Mouse (Mus musculus): ENCODE data around the gene Col18a1.

Col18a1 gene

DNA sequence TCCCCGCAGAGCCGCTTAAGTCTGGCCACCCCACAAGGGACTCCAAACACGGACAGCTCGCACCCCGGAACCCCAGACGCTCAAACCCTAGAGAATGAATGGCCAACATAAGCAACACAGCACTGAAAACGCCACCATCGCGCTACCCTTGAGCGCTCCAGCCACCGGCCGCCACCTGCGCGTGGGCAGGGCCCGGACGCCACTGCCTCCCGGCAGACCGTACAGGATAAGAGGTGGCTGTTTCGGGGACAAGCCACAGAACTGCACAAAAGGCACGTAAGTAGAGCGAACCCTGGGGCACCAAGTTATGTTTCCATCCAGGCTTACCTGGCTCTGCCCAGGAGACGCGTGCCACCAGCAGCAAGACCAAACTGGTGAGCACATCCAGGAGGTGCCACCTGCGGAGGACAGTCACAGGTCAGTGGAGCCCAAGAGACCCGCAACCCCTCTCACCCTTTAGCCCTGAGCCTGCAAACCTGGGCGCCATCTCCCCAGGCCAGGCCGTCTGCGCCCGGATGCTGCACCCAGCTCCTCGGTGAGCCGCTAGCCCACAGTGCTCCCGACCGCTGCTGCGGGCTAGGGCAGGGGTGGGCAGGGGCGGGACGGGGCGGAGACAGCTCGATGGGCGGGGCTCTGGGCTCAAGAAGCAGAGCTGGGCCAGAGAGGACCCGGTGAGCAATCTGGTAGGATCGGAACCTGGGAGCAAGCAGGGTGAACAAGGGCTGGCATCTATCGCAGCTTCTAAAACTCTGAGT lies at the start of gene Col18a1:
TSS of gene Col18a1 (minus strand) at position 586 of the 755 bp plus-strand sequence.
- DNase-seq, result no peak

DNA sequence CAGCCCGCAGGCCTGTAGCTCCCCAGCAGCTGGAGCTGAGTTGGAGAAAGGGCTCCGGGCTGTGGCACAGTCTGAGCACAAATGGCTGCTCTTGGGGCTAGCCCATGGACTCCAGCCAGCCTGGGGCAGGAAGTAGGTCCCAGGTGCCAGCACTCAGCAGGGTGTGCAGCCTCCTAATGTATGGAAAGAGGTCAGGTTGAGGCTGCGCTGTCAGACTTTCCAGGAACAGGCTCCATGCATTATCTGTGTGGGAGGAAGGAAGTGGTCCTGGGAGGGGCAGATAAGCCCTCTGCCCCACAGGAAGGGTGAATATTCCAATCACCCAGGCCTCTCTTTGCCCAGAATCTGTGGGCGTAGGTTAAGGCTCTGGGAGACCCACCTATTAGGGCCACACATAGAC lies 49.3 kb upstream of the Col18a1 start:
- DNase-seq, result no peak

DNA sequence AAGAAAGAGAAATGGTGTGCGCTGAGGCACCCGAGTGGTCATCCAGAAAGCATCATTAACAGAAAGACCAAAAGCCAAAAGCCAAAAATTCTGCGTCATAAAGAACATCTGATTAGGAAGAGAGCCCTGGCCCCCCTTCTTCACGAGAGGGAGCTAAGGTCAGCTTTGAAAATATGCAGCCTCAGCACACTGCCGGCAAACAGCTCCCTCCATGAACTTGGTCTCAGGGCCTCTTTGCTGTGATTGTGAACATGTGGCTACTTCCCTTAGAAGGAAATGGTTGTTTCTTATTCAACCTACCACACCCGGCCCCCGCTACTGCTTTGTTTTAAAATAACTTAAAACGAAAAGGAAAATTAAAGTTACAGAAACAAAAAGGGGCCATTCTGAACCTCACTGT lies 48.2 kb upstream of the Col18a1 start:
- no peak for DNase-seq

DNA sequence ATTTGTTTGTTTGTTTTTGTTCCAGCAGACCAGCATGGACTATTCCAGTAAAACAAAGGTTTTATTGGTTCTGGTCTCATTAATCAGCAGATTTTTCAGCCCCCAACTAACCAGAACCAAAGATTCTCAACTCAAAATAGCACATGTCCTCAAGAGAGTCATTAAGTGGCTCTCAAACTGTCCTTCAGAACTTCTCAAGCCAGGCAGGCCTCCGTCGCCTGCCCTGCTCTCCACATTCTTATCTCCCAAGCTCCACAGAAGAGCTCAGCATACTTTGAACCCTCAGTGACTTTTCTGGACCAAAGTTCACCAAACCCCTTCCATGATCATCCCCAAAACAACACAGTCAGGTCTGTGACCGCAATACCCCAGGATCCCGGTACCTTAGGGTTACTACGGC lies 47.1 kb upstream of the Col18a1 start:
- DNase-seq, result no peak

DNA sequence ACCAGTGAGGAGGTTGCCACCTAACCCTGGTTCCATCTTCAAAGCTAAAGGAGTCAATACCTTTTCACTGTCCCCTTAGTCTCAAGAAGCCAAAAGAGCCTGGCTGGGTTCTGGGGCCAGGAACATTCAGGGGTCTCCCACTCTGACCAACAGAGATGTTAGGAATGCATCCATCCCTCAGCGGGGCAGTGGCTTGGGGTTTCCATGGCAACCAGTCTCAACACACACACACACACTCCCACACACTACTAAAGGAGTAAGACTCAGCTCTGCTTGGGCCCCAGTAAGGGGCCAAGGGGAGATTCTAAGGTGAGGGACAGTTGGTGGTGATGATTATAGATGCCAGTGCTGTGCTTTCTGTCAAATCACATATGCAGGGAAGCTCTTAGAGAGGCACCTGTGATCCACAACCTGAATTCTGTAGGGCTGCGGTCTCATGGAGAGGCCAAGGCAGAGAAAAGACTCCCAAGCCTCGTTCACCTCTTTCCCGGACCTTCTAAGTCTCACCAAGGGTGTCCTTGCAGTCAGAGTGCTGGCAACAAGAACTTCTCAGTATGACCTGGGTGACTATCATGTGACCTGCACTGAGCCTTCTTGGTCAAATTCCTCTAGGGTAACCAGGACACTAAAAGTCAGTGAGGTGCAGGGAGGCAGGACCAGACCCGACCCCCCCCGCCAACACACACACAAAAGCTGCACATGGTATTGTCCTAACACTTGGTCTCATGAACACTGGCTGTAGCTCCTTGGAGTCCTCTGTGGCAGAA lies 46.2 kb upstream of the Col18a1 start:
- DNase-seq, result no peak

DNA sequence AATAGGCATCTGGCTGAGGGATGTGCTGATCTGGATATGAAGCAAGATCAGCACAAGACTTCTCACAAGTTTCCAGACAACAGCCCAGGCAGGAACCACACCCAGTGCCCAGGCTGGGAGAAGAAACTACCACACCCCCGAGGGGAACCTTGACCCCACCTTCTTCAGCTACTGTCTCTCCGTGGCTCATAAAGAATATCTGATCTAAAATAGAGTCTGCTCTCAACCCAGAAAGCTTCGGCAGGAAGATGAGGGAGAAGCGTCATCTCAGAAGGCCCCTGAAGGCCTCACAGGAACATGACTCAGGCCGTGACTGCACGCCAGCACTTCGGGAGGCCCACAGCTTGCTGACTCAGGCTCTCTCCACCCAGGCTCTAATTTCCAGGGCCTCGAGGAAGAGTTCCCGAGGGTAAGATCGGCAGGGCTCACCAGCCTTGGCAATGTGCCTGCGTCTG lies 44.8 kb upstream of the Col18a1 start:
- DNase-seq, result no peak

DNA sequence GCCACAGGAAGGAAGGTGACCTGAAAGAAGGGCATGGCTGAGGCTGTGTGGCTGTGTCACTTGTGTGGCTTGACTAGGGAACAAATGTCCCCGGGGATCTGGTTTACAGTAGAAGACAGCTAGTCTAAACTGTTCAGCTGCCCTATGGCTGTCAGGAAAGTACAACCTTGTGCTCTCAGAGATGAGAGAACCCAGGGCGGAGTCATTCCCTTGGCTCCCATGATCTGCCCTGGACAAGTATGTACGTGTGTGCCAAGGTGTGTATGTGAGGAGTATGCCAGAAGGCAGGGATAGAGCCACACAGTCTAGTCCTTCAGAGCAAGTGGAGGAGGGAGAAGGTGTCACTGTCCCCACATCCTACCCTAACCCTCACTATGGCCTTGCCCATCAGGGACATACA lies 44.3 kb upstream of the Col18a1 start:
- DNase-seq, result no peak

DNA sequence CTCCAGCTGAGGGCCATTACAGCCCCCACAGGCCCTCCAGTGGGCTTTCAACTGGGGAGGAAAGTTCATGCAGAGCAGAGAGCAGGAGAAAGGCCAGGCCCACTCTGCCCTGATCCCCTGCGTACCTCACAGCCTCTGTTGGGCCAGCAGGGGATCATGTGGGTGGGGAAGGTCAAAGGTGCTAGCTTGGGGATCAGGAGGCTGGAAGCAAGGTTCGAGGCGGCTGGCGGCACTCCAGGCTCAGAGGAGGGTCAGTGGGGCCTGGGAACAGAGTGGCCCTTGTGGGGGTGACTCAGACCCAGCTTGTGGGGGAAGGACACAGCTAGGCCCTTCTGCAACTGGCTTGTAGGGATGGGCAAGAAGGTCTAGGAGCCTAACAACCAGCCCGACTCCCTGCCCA lies 42.9 kb upstream of the Col18a1 start:
- no peak for DNase-seq

DNA sequence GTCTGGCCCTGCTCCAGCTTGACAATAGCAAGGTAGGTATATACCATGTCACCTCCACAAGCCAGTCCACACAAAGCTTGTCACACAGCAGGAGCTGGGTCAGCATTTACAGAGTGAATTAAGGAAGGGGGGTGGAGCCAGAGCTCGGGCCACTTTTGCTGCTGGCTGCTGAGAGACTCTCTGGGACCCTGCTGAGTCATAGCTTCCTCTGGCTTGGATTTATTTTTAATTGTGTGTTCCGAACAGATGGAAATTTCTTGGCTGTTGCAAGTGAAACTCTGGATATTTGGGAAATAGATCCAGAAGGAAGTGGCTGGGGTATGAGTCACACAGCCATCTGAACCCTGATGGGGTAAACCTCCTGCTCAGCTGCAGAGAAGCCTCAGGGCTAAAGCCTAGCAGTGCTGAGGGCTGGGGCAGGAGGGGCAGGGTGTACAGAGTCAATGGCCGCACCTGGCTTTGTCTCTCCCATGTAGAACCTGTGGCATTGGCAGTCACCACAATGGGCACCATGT lies 40.3 kb upstream of the Col18a1 start:
- no peak for DNase-seq

DNA sequence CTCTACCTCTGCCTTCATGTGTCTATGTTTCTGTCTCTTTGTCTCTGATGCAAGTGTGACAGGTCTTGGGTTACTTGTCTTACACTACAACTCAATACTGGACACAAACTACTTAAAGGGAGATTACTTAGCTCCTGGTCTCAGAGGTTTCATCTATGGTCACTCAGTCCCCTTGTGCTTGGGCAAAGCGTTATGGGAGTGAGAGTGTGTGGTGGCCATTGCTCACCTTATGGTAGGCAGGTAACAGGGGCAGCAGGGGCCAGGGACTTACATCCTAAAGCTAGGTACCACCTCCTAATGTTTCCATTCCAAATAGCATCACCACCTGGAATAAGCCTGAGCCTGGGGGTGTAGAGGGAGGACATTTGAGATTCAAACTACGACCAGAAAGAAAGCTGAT lies 39.8 kb upstream of the Col18a1 start:
- DNase-seq, result no peak

DNA sequence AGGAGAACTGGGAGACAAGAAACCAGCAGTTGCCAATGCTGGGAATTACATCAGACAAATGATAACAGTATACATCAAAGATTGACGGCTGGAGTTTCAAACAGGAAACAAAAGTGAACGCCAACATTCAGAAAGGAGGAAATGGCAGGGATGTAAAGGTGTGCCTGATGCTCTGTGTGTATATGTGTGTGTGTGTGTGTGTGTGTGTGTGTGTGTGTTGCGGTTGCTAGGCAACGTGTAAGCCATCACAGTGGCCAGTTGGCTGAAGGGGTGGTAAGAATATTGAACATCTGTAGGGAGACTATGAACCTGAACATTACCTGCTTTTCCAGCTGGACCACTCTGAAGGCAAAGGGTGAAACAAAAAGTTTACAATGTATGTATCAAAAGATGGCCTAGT lies 37.6 kb upstream of the Col18a1 start:
- DNase-seq, result no peak

DNA sequence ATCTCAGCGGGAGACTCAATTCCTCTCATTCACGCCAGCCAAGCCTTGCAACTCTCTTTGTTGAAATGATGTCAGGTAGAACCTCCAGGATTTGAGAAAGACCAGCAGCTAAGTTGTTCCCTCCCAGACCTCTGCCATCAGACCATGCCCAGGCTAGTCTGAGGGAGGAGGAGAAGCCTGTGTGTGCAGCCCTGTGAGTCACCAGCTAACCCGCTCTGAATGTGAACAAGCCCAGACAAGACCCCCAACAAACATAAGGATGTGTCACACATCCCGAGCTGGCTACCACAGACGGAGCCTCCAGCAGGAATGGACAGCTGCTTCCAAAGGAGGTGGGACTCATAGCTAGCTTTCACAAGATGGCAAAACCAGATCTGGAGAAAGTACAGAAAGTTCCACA lies 35.6 kb upstream of the Col18a1 start:
- no peak for DNase-seq

DNA sequence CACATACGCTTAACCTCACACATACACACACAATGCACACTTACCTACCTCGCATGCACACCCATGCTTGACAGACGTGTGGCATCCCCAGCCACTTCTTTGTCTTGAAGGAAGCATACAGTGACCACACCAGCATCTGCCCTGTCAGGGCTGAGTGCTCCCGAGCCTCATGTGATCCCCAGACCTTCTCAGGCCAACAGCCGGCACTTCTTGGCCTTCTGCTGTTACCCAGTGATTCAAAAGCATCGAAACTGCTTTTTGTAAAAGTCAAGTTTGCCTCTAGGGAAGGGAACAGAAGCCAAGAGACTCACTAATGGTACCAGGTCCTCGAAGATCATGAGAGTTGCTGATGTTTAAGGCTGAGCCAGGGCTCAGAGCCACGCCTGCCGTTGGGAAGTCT lies 33.9 kb upstream of the Col18a1 start:
- no peak for DNase-seq

DNA sequence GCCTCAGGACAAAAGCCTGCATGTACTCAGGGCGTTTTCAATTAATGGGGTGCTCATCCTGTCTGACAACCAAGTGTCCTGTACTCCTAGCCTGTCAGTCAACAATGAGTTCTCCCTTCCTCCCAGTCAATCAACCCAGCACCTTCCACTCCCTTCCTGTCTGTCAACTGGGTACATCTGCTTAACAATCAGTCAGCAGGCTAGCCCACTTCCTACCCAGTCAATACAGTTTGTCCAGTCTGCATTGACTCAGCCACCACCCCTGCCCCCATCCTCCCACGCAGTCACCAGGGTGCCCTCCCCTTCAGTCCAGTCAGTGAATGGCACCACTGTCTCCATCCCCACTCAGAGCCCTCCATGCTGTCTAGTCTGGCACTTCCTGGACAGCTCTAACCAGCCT lies 32.9 kb upstream of the Col18a1 start:
- DNase-seq, result no peak

DNA sequence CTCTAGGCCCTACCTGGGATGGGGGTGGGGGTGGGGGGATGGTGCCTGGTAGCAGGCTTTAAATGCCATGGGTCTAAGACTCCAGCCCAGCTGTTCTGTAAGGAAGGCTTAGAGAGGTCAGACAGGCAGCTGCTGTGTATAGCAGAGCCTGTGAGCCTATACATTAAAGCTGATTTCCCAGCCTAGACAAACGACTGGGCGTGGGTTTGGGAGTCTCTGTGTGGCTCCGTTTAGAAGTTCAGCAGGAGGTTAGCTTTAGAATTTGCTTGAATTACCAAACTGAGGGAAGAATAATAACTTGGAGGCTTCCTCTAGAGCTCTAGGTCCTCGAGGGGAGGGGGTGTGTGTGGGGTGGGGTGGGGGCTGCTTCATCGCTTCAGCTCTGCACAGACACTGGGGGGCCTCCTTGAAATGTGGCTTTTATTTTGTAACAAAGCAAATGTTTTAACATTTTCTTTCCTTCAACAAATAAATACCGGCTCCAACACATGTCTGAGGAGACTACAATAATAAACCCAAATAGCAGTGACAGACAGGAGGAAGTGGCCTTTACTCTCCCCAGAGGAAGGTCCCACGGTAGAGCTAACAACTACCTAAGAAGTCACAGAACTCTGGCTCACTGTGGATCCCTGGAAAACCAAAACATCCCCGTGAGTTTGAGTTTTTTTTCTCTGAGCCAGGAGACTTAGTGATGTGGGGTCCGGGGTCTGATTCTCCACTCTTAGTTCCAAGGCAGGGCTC lies 31.3 kb upstream of the Col18a1 start:
- no peak for DNase-seq

DNA sequence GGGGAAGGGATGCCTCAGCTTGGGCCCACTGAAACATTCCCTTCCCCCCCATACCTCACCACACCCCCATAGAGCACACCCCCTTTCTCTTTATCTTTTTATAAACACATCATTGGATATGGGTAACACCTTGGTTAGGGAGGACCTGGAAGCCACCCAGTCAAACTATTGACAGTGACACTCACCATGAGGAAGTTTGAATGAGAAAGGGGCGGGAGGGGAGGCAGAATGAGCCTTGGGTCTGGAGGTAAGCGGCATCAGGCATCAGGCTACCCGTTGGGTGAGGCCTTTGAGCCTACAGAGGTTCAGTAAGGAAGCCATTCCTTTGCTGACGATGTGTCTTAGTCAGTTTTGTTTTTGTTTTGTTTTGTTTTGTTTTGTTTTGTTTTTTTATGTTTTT lies 30.3 kb upstream of the Col18a1 start:
- DNase-seq, result no peak

DNA sequence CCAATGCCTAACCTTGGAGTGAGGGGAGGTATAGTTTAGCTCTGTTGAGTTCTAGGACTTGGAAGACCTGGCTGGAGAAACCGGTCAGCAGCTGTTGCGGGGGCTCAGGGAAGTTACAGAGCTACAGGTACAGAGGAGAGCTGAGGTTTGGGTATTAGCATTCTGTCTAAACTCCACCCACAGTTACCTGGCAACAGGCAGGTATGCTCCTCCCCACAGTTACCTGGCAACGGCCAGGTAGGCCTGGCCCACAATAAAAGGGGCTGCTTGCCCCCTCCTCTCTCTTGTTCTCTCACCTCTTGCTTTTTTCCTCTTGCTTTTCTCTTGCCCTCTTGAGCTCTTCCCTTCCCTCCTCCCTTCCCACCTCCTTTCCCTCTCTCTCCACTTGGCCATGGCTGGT lies 29.8 kb upstream of the Col18a1 start:
- DNase-seq, result no peak

DNA sequence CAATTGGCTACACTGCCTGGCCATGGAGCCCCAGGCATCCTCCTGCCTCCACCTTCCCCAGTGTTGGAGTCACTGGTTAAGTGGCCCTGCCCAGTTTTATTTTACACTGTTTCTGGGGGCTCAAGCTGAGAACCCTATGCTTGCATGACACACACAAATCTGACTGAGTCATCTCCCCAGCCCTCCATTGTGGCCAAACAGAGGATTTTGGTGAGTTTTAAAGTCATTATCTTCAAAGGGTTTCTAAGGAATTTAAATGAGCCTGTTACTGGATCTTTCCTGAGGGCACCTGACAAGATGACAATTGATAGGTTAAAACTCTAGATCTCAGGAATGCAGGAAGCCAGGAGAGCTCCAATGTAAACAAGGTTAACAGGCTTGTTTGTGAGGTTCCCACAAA lies 27.1 kb upstream of the Col18a1 start:
- no peak for DNase-seq

DNA sequence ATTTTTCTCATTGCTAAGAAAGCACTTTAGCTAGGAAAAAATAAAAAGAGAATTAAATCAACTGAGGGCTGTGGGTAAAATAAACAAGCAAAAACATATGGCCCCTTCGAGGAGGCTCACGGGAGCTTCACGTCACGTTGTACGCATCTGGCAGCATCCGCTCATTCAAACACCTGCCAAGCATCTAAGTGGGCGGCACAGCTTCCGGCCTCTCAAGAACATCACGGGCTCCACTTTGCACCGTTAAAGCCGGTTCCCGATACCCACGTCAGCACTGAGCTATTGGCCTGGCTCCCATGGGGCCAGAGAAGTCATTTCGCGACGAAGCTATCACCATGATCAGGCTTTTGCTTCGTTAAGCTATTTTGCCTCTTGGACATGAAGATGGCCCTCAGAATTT lies 26.4 kb upstream of the Col18a1 start:
- no peak for DNase-seq

DNA sequence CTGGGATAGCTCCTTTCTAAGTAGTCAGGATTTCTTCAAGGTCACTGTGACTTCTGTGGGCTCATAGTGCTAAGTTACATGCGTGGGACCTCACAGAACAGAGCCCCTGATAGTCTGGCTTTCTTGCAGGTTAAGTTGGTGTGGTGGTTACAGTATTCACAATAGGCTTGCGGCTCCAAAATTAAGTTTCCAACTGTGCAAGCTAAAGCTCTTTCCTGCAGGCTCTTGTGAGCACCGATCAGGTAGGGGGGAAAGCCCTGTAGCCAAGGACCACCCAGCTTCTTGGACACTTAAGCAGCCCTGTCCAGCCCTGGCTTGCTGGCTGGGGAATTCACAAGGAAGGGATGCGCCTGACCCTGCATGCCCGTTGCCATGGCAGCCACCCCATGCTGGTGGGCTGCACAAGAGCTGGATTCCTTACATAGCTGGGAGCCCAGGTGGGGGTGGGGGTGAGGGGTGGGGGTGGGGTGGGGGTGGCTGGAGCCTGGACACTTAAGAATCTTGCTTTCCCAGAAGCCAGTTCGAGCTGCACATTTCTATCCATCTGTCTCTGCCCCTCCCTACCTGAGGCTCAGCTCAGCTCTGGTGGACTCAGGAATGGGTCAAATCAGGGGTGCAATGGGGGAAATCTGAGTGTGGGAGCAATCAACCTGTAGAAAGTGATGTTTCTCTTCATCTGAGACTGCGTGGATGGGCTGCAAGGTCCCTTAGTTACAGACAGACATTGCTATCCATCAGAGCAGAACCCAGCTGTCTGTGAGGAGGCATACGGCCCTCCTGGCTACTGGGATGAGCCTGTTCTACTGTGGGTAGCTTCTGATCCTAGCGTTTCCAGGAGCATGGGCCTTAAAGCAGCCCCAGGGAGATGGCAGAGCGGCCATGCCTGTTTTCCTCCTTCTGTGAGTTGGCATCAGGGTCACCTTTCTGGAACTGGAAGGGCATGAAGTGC lies 24.9 kb upstream of the Col18a1 start:
- DNase-seq, result no peak

DNA sequence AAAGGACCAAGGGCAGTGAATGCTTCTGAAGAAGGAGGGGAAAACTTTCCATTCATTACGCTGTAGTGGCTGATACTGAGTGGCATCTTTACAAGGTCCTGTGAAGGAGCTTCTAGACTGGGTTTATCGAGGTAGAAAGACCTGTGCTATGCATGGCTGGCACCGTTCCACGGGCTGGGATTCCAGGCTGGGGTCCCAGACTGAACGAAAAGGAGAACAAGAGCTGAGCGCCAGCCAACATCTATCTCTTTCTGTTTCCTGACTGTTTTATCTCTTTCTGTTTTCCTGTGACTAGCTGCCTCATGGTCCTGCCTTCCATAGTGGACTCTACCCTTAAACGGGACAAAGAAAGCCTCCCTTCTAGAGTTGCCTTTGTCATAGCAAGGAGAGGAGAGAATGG lies 21.1 kb upstream of the Col18a1 start:
- DNase-seq, result no peak

DNA sequence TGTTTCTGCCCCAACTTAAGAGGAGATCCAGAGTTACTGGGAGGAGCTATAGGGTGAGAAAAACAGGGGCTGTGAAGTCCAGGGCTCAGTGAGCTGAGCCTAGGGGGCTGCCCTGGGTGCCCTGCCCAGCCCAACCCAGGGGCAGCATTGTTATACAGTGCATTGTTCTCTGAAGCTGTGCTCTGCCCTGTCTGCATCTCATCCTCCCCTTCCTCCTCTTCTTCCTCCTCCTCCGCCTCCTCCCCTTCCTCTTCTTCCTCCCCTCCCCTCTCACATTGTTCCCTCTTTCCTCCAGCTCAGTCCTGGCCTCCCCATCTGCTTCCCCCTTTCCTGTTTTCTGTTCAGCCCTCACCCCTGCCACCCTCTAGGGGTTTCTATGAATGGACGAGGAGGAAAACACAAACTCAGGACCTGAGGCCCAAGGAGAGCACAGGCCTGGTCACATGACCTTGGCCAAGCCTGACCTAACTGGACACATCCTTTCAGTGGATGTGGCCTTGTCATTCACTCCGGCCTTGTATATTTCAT lies 16.5 kb upstream of the Col18a1 start:
- no peak for DNase-seq
